ENCODE assay signal across 19 mouse cellular contexts in genomic region chr3:151332317-151332687, GRCm38 (mm10).
DNase-seq lines count a peak whose midpoint lies in the region; ATAC-seq and TF ChIP-seq lines count a peak whose summit lies in the region.
"Had no signal": no experiment of that assay in that cellular context is flagged by ENCODE, and none has a peak within 500 bp of the region (broad histone marks: within the 10 kb centered on the region; RNA-seq: fewer than 3 reads in every experiment).

No protein-coding gene starts in this region.

- no peak for ATAC-seq in forebrain, postnatal 0 days
- no peak for ATAC-seq in kidney, embryonic 15.5 days (replicated peaks; ENCODE audit: low FRiP score)
- no peak for ATAC-seq in embryonic facial prominence, embryonic 11.5 days (replicated peaks; ENCODE audit: insufficient number of reproducible peaks, low FRiP score, low TSS enrichment, low read depth)
- no peak for ATAC-seq in limb, embryonic 15.5 days (ENCODE audit: insufficient number of reproducible peaks, low FRiP score, low TSS enrichment, low read depth)
- ATAC-seq: liver, postnatal 0 days had no signal

- DNase-seq in forebrain, postnatal 0 days = peak; percentile 9
- DNase-seq in forebrain, embryonic 10.5 days (ENCODE audit: extremely low spot score, low spot score) = no peak
- no peak for DNase-seq in kidney, postnatal 14 days
- DNase-seq in embryonic facial prominence, embryonic 11.5 days (ENCODE audit: low spot score) = peak; percentile 52
- DNase-seq in layer of hippocampus, adult 9-10 months (ENCODE audit: low spot score) = no peak
- DNase-seq: adrenal gland, postnatal 25 days; kidney, adult 11 months; kidney, postnatal 36 days; liver, postnatal 0 days; midbrain, embryonic 14.5 days; right cerebral cortex, adult 18-20 months; thymus, postnatal 14 days had no signal

- no peak overlapping the region for H3K27ac ChIP-seq in forebrain, postnatal 0 days (ENCODE audit: low read depth, low read length)
- no peak overlapping the region for H3K27ac ChIP-seq in forebrain, embryonic 10.5 days
- 0 out of 2 replicates have a peak overlapping the region, but pooled peaks have one; percentile 18 for H3K27ac ChIP-seq in kidney, embryonic 15.5 days
- H3K27ac ChIP-seq in embryonic facial prominence, embryonic 11.5 days (replicated peaks; ENCODE audit: low read depth, low read length) = no peak overlapping the region; the same call in 1 of the 2 replicates
- H3K27ac ChIP-seq in limb, embryonic 15.5 days = peak overlapping the region; percentile 33; the same call in 1 of the 2 replicates
- H3K27ac ChIP-seq: neural tube, embryonic 13.5 days had no signal

- no peaks in the 10 kb centered on the region for H3K9me3 ChIP-seq in forebrain, postnatal 0 days (ENCODE audit: low read length)
- H3K9me3 ChIP-seq in forebrain, embryonic 10.5 days = no peaks in the 10 kb centered on the region
- no peaks in the 10 kb centered on the region for H3K9me3 ChIP-seq in kidney, embryonic 15.5 days (replicated peaks)
- no peaks in the 10 kb centered on the region for H3K9me3 ChIP-seq in embryonic facial prominence, embryonic 11.5 days (replicated peaks; ENCODE audit: control insufficient read depth, low read length)
- H3K9me3 ChIP-seq in limb, embryonic 15.5 days = no peaks in the 10 kb centered on the region
- H3K9me3 ChIP-seq: heart, embryonic 12.5 days; megakaryocyte, embryonic 14.5 days; neural tube, embryonic 13.5 days had no signal

- 91% methylated on average over 1 of the region's 1 CpGs for WGBS in forebrain, postnatal 0 days
- WGBS in forebrain, embryonic 10.5 days = 73% methylated on average over 1 of the region's 1 CpGs
- WGBS in kidney, embryonic 15.5 days = 70% methylated on average over 1 of the region's 1 CpGs
- 37% methylated on average over 1 of the region's 1 CpGs for WGBS in embryonic facial prominence, embryonic 11.5 days
- 48% methylated on average over 1 of the region's 1 CpGs for WGBS in limb, embryonic 15.5 days

- H3K27me3 ChIP-seq in forebrain, postnatal 0 days (ENCODE audit: insufficient read depth, low read length) = no peaks in the 10 kb centered on the region
- no peaks in the 10 kb centered on the region for H3K27me3 ChIP-seq in forebrain, embryonic 10.5 days (ENCODE audit: poor library complexity, severe bottlenecking)
- H3K27me3 ChIP-seq in kidney, embryonic 15.5 days = no peaks in the 10 kb centered on the region
- H3K27me3 ChIP-seq in embryonic facial prominence, embryonic 11.5 days (ENCODE audit: control insufficient read depth, insufficient read depth, low read length) = no peaks in the 10 kb centered on the region
- no peaks in the 10 kb centered on the region for H3K27me3 ChIP-seq in limb, embryonic 15.5 days
- H3K27me3 ChIP-seq: CH12.LX; heart, embryonic 12.5 days; megakaryocyte, embryonic 14.5 days; neural tube, embryonic 13.5 days had no signal

- no peak overlapping the region for H3K9ac ChIP-seq in forebrain, postnatal 0 days
- H3K9ac ChIP-seq in kidney, embryonic 15.5 days = no peak overlapping the region
- no peak overlapping the region for H3K9ac ChIP-seq in embryonic facial prominence, embryonic 11.5 days (replicated peaks; ENCODE audit: low read length)
- no peak overlapping the region for H3K9ac ChIP-seq in limb, embryonic 15.5 days
- H3K9ac ChIP-seq: heart, embryonic 12.5 days; liver, postnatal 0 days; neural tube, embryonic 13.5 days had no signal

- H3K36me3 ChIP-seq in forebrain, postnatal 0 days (ENCODE audit: insufficient read depth) = no peaks in the 10 kb centered on the region
- no peaks in the 10 kb centered on the region for H3K36me3 ChIP-seq in forebrain, embryonic 10.5 days (replicated peaks)
- H3K36me3 ChIP-seq in kidney, embryonic 15.5 days = no peaks in the 10 kb centered on the region
- H3K36me3 ChIP-seq in embryonic facial prominence, embryonic 11.5 days (replicated peaks; ENCODE audit: control insufficient read depth, insufficient read depth, low read depth, low read length) = no peaks in the 10 kb centered on the region
- no peaks in the 10 kb centered on the region for H3K36me3 ChIP-seq in limb, embryonic 15.5 days
- H3K36me3 ChIP-seq: heart, embryonic 12.5 days; neural tube, embryonic 13.5 days had no signal

- H3K4me1 ChIP-seq in forebrain, postnatal 0 days (ENCODE audit: insufficient read depth) = no peaks in the 10 kb centered on the region
- peaks cover 36% of the 10 kb centered on the region for H3K4me1 ChIP-seq in forebrain, embryonic 10.5 days
- no peaks in the 10 kb centered on the region for H3K4me1 ChIP-seq in kidney, embryonic 15.5 days
- no peaks in the 10 kb centered on the region for H3K4me1 ChIP-seq in embryonic facial prominence, embryonic 11.5 days (ENCODE audit: control insufficient read depth, insufficient read depth, low read length)
- H3K4me1 ChIP-seq in limb, embryonic 15.5 days = peaks cover 13% of the 10 kb centered on the region; the same call in 1 of the 2 replicates
- H3K4me1 ChIP-seq: megakaryocyte, embryonic 14.5 days had no signal

- H3K4me3 ChIP-seq in forebrain, postnatal 0 days (ENCODE audit: low read depth, low read length) = no peak overlapping the region
- no peak overlapping the region for H3K4me3 ChIP-seq in forebrain, embryonic 10.5 days
- H3K4me3 ChIP-seq in kidney, embryonic 15.5 days (replicated peaks) = no peak overlapping the region
- no peak overlapping the region for H3K4me3 ChIP-seq in embryonic facial prominence, embryonic 11.5 days (ENCODE audit: low read depth, low read length)
- H3K4me3 ChIP-seq in limb, embryonic 15.5 days = no peak overlapping the region
- H3K4me3 ChIP-seq: erythroblast, embryonic 14.5 days; heart, embryonic 12.5 days; megakaryocyte, embryonic 14.5 days; neural tube, embryonic 13.5 days had no signal

- H3K4me2 ChIP-seq in forebrain, postnatal 0 days (ENCODE audit: low read depth) = no peak overlapping the region
- no peak overlapping the region for H3K4me2 ChIP-seq in kidney, embryonic 15.5 days
- no peak overlapping the region for H3K4me2 ChIP-seq in embryonic facial prominence, embryonic 11.5 days (ENCODE audit: low read depth, low read length)
- H3K4me2 ChIP-seq in limb, embryonic 15.5 days = no peak overlapping the region
- H3K4me2 ChIP-seq: heart, embryonic 12.5 days; neural tube, embryonic 13.5 days had no signal

- no peak for TF ChIP-seq CTCF in forebrain, postnatal 0 days (IDR thresholded peaks at IDR 0.05; ENCODE audit: low read depth)

Comparison
In these comparisons a context has a peak if more than half of its experiments do, and no peak if none do; other contexts are left out.
1. DNase-seq: peak in forebrain, postnatal 0 days (single experiment) and embryonic facial prominence, embryonic 11.5 days (single experiment); none in forebrain, embryonic 10.5 days (single experiment), kidney, postnatal 14 days (single experiment) and layer of hippocampus, adult 9-10 months (single experiment).
2. H3K27ac ChIP-seq: peak in kidney, embryonic 15.5 days (single experiment) and limb, embryonic 15.5 days (single experiment); none in forebrain, postnatal 0 days (single experiment), forebrain, embryonic 10.5 days (single experiment) and embryonic facial prominence, embryonic 11.5 days (single experiment).